Comparison of ENCODE assay signal across 8 mouse cellular contexts in genomic region chr16:37871112-37871715, GRCm38 (mm10). TPM values are rescaled to one million over a fixed set of nuclear protein-coding genes. Genes with fewer than 3 reads are reported as not detected.
A peak's percentile ranks its signal among the peaks of the same experiment; 100 is the strongest.
DNase-seq lines count a peak whose midpoint lies in the region; ATAC-seq lines count a peak whose summit lies in the region.

No protein-coding gene starts in this region.

- peak; percentile 62 for DNase-seq in gastrocnemius, postnatal 25 days
- no peak for DNase-seq in gastrocnemius, postnatal 10 days
- DNase-seq in adipocyte (ENCODE audit: low spot score), result peak; percentile 55
- peak; percentile 85 for DNase-seq in kidney, adult 9 months
- no peak for DNase-seq in urinary bladder, postnatal 25 days (ENCODE audit: low spot score)
- DNase-seq in ovary, postnatal 36 days (ENCODE audit: low spot score), result no peak

- ATAC-seq in frontal cortex, adult (ENCODE audit: low TSS enrichment), result peak; percentile 60
- peak; percentile 38; the same call in 1 of the 2 replicates for ATAC-seq in megakaryocyte, adult 5-6 weeks (ENCODE audit: poor library complexity, severe bottlenecking)

RNA-seq across cellular contexts. Expression of gene Lrrc58, which starts 3.0 kb away (rescaled TPM):
- total RNA-seq in gastrocnemius, postnatal 25 days (2021), result 10 to 100 TPM; 36.5 to 38.3 TPM
- total RNA-seq in gastrocnemius, postnatal 10 days (2021), result 10 to 100 TPM; 50.9 to 53.6 TPM
- total RNA-seq in megakaryocyte, adult 5-6 weeks (2015), result 33.6 and 38.4 TPM in 2 replicates
- 23.0 and 27.4 TPM in 2 replicates for total RNA-seq in megakaryocyte, adult 5-6 weeks (2017)

RNA-seq across cellular contexts. Expression of gene Gm36028, which starts 10.3 kb away (rescaled TPM):
- not detected for total RNA-seq in gastrocnemius, postnatal 25 days (2021)
- under 1 TPM; 0.21 to 0.38 TPM for total RNA-seq in gastrocnemius, postnatal 10 days (2021)
- total RNA-seq in megakaryocyte, adult 5-6 weeks (2015), result not detected in 2 replicates
- not detected in 2 replicates for total RNA-seq in megakaryocyte, adult 5-6 weeks (2017)

RNA-seq across cellular contexts. Expression of gene Gpr156, which starts 45.1 kb away (rescaled TPM):
- total RNA-seq in gastrocnemius, postnatal 25 days (2021), result under 1 TPM in 1 of 2 experiments, not detected in 1; 0.13 TPM
- total RNA-seq in gastrocnemius, postnatal 10 days (2021), result 1 to 10 TPM in 1 of 2 experiments, under 1 TPM in 1; 0.90 to 1.1 TPM
- total RNA-seq in megakaryocyte, adult 5-6 weeks (2015), result not detected in 2 replicates
- not detected in 2 replicates for total RNA-seq in megakaryocyte, adult 5-6 weeks (2017)

Comparison
In these comparisons a context has a peak if more than half of its experiments do, and no peak if none do; other contexts are left out.
1. DNase-seq: peak in gastrocnemius, postnatal 25 days (single experiment), adipocyte (single experiment) and kidney, adult 9 months (single experiment); none in gastrocnemius, postnatal 10 days (single experiment), urinary bladder, postnatal 25 days (single experiment) and ovary, postnatal 36 days (single experiment).